Mouse (Mus musculus): ENCODE measurements around the gene Rwdd2a.
A peak's percentile ranks its signal among the peaks of the same experiment; 100 is the strongest.
"Not testable (repeated sequence)": the region's sequence is repeated elsewhere in the genome, so short reads cannot be mapped to it uniquely, and the experiment has no call there.

Gene Rwdd2a

DNA sequence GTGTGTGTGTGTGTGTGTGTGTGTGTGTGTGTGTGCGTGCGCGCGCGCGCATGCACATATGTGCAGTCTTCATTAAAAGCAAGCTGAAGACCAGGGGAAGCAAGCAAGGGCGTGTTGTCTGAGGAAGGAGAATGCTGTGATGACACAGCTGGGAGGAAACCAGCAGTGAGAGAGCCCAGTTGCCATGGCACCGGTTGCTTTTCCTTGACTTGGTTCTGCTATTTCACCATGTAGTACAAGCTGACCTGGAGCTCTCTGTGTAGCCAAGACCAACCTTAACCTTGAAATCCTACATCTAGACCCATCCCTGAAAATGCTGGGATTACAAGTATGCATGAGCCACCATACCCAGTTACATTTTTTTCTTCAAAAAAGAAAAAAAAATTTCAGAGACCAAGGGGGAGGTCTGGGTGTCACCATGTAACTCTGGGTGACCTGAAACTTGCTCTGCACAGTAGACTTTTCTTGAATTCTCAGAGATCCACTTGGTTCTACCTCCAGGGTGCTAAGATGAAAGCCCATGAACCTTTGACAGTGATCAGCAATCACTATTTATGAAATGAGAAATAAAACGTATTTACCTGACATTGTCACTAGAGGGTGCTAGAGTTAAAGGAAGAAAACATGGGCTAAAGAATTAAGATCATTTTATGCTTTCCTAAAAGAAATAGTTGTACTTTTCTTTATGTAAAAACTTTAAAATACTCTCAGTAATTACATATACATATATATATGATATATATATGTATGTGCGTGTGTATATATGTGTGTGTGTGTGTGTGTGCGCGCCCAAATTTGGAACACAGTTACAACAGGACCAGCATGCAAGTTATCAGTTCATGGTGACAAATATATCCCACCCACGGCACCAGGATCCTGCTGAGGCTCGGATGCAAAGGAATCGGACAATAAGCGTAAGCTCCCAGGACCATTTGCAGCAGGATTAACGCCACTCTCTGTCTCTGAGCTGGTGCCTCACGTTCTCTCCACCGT lies 21.2 kb downstream of the Rwdd2a start:
- DNase-seq, result peak; percentile 51

DNA sequence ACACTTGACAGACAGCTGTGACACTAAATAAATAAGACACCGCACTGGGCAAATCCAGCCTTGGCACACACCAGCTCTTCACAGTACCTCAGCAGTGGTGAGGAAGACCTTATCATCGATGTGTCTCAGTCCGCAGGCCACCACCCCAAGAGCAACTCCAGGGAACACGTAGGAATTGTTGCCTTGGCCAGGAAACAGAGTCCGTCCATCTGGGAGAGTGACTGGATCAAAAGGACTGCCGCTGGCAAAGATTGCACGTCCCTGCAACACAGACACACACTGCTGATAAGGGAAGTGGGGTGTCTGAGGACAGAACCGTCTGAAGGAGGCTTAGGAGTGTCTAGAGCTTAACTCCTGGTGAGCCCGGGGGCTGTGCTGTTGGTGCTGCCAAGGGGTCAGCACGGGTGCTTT lies 22.6 kb downstream of the Rwdd2a start:
- not testable (repeated sequence) for DNase-seq

DNA sequence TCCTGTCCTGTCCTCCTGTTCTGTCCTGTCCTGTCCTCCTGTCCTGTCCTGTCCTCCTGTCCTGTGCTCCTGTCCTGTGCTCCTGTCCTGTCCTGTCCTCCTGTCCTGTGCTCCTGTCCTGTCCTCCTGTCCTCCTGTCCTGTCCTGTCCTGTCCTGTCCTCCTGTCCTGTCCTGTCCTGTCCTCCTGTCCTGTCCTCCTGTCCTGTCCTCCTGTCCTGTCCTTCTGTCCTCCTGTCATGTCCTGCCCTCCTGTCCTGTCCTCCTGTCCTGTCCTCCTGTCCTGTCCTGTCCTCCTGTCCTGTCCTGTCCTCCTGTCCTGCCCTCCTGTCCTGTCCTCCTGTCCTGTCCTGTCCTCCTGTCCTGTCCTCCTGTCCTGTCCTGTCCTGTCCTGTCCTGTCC lies 25.2 kb downstream of the Rwdd2a start:
- not testable (repeated sequence) for DNase-seq

- DNase-seq, result no peak
These were observed 28.0 kb downstream of the Rwdd2a start for GRCm38 (mm10) chr9:86599723-86600303.

DNA sequence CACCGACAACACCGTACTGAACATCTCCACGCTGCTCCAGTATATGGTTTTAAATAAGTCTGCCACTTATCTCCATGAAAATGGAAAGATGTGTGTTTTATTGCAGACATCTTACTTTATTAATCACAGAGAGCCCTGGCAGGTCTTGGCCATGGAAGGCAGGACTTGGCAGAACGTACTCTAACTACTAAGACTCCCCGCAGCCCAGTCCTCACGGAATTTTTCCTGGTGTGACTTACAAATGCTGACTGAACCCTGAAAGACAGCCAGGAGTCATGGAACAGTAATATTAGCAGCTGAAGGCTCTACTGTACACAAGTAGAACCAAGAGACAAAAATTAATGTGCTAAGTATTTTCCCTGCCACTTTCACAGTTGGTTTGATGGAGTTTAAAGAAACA lies 34.0 kb downstream of the Rwdd2a start:
- no peak for DNase-seq

DNA sequence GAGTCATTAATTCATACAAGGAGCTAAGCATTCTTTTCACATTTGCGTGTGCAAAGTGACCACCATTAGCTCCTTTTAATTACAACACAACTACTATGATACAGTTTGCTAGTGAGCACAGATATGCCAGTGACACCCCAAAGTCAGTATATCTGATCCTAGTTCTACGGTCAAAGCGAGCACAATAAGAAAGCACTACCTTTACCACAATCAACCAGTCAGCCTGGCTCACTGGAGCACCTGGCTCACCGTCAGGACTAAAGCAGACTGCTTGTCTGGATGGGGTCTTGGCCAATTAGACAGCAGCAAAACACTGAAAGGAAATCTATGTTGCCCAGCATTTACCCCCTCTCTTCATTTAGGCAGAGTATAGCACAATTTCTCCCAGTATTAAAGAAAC lies 40.3 kb downstream of the Rwdd2a start:
- DNase-seq, result no peak

- no peak for DNase-seq
These were observed 44.0 kb downstream of the Rwdd2a start for GRCm38 (mm10) chr9:86615765-86616164.

GRCm38 (mm10) chr9:86617837-86618492 lies 46.2 kb downstream of the Rwdd2a start:
- DNase-seq, result no peak

DNA sequence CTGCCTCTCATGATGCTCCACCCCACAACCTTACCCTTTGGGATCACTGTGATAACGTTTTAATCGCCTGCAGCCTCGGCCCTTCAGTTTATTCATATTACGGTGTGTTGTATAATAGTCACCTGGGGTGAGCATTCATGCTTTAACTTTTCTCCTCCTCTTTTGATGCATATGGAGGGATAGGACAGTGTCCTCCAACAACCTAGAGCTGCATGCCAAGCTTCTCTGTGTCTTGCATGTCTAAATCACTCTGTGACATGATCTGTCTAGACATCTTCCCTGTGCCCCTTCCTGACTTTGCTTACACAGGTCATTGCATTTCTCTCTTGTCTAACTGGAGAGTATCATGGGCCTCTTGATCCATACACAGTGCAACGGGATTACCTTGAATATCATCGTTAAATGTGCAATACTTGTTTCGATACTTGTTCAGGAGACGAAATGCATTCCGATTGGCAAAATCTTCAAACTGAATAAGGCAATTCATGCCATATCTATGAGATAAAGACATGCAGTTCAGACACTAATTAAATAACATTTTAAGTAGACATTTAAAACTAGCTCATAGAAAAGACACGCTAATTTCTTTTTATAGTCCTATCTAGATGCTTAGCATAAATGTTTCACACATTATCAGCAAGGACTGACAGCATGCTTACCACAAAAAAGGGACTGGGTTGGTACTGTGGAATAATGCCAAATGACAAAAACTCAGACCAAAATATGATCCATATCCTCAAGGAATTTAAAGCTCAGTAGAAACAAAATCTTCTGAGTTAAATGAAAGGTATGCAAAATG lies 47.7 kb downstream of the Rwdd2a start:
- no peak for DNase-seq

- peak; percentile 14 for DNase-seq
These were observed 50.3 kb downstream of the Rwdd2a start for GRCm38 (mm10) chr9:86622062-86622461.

DNA sequence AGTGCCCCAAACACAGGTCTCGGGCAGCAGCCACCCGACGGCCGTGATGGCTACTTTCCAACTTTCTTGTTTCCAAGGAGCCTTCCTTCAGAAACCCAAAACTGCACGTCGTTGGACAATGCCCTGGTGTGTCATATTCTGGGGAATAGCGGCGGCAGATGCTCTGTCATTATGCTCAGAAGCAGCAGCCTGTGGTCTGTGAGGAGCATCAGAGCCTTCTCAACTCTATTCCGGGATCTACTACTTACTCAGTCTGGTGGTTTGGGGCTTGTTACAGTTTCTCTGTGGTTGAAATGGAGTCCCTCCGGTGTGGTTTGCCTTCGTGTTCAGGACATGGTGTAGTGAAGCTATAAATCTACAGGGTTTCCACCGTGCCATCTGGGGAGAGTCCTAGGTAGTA lies 52.2 kb downstream of the Rwdd2a start:
- DNase-seq, result no peak
